Mouse (Mus musculus) T-helper 1 cell (primary cell): ENCODE measurements around the gene Ankle2.

Experiments
- in situ Hi-C: fragments of 300-600 bp; cut with MboI, MseI; formaldehyde crosslinking; loops from one replicate; pipeline ENCODE4 v1.15.1; 2025; ENCODE audit warnings: high pct_unique_total_duplicates

The Ankle2 gene

GRCm38 (mm10) chr5:110230780-110231461 is at the start of gene Ankle2:
Gene Ankle2 (plus strand): TSS chr5:110231004.
- in situ Hi-C loops = no loop called here

- in situ Hi-C loops = no loop called here
Observed at GRCm38 (mm10) chr5:110181716-110182115, 49.1 kb upstream of the Ankle2 start.

DNA sequence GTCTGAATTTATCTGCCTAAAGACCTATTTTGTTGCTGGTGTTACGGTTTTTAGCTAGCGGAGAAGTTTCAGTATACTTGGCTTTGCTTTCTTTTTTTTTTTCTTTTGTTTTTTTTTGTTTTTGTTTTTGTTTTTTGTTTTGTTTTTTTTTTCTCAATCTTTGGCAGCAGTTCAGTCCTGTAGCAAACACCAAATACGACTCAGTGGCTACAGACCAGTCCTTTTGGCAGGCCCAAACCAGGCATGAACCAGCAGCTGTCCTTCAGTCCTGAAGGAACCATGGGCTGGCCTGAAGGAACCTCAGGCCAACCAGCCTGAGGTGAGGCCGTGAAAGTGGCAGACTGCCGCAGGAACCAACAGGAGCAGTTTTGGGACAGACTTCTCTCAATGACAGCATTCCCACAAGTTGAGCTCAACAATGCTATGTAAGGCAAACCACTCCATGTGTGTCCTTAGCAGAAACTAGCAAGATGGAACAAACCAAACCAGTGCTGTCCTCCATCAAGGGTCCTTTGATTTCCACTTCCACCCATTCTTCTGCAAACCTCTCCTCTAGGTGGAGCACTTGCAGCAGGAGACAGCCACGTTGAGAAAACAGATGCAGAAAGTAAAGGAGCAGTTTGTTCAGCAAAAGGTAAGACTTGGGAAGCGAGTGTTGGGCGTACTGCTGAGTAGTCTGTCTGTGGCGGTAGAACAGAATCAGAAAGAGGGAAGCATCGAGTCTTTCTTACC is 27.5 kb upstream of the Ankle2 start:
- in situ Hi-C loops = no loop called here

GRCm38 (mm10) chr5:110204777-110205176 is 26.0 kb upstream of the Ankle2 start:
- in situ Hi-C loops = no loop called here

GRCm38 (mm10) chr5:110211312-110211711 is 19.5 kb upstream of the Ankle2 start:
- in situ Hi-C loops = no loop called here

- in situ Hi-C loops = no loop called here
Observed at GRCm38 (mm10) chr5:110216780-110217179, 14.0 kb upstream of the Ankle2 start.

GRCm38 (mm10) chr5:110220331-110220730 is 10.5 kb upstream of the Ankle2 start:
- in situ Hi-C loops = no loop called here

DNA sequence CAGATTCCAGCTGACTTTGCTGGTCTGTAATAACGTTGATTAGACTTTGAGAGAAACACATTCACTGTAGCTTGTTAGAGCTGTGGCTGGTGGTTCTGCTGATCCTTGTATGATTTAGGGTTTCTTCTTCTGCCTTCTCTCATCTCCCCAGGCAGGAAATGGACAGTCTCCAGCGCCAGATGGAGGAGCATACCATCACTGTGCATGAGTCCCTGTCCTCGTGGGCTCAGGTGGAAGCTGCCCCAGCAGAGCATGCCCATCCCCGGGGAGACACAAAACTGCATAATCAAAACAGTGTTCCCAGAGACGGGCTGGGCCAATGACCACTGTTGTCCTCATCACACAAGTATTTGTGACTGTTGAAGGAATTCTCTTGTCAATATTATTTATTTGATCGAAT is 8.0 kb upstream of the Ankle2 start:
- in situ Hi-C loops = no loop called here

DNA sequence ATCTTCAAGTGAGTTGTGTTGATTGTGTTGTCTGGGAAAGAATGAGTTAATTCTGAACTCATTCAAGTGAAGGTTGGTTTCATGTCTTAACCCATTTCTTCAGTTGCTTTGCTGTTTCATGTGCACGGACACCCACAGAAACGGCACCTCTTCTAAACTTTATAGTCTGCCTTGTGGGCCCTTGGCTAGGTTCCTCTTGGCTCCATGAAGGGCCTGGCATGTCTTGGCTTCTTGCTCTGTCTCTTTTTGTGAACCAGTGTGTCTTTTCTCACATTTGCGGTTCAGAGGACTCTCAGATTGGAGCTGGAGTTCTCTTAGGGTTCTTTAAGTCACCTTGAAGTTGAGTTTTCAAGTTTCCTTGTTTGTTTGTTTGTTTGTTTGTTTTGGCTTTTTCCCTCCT is 5.7 kb upstream of the Ankle2 start:
- in situ Hi-C loops = no loop called here

GRCm38 (mm10) chr5:110227336-110227883 is 3.4 kb upstream of the Ankle2 start:
- in situ Hi-C loops = no loop called here

DNA sequence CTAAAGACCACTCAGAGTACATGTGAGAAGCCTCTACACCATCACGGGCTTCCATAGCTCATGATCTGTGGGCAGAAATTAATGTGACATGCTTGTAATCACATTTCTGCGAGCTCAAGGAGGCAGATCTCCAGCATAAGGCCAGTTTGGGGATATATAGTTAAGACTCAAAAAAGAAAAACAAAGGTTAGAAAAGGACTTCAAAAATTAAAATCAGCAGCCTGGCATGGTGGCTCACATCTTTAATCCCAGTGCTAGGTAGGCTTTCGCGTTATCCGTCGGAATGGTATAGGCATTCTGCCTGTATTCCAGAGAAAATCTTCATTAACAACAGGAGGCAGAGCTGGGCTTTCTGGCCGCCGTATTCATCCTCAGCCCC is 414 bp upstream of the Ankle2 start:
- in situ Hi-C loops = no loop called here

- in situ Hi-C loops = no loop called here
Observed at GRCm38 (mm10) chr5:110231638-110232037, 834 bp downstream of the Ankle2 start.

DNA sequence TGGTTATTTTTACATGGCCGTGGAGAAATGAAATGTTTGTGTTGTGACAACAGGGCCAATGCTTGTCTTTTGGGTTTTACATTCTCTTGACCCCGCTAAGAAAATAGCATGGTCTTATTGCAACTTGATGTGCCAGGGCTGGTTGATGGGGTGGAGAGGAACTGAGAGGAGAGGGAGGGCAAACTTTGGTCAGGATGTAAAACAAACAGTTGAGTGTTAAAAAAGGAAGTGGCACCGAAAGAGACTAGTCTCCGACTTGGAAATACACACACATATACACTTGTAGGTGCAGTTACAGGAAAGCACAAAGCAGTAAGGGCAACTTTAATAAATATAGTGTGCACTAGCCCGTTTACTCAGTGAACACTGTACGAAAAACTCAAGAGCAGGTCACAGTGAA is 1.5 kb downstream of the Ankle2 start:
- in situ Hi-C loops = no loop called here

- in situ Hi-C loops = no loop called here
Observed at GRCm38 (mm10) chr5:110244091-110244490, 13.3 kb downstream of the Ankle2 start.

DNA sequence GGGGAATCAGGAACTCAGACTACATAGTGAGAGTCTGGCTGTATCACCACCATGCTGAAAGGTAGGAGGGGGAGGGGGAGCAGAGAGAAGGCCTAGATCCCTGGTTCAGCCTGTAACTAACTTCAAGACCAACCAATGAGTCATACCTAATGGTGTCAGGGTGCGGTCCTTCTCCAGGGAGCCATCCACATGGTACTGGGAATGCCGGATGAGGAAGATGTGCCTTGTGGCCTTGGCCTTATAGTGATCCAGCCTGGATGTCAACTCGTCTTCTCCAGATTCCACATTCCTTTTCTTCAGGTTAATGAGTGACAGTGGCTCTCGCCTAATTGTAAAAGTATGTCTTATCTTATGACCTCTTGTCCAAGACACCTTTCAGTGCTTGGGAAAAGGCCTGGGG is 36.1 kb downstream of the Ankle2 start:
- in situ Hi-C loops = no loop called here

DNA sequence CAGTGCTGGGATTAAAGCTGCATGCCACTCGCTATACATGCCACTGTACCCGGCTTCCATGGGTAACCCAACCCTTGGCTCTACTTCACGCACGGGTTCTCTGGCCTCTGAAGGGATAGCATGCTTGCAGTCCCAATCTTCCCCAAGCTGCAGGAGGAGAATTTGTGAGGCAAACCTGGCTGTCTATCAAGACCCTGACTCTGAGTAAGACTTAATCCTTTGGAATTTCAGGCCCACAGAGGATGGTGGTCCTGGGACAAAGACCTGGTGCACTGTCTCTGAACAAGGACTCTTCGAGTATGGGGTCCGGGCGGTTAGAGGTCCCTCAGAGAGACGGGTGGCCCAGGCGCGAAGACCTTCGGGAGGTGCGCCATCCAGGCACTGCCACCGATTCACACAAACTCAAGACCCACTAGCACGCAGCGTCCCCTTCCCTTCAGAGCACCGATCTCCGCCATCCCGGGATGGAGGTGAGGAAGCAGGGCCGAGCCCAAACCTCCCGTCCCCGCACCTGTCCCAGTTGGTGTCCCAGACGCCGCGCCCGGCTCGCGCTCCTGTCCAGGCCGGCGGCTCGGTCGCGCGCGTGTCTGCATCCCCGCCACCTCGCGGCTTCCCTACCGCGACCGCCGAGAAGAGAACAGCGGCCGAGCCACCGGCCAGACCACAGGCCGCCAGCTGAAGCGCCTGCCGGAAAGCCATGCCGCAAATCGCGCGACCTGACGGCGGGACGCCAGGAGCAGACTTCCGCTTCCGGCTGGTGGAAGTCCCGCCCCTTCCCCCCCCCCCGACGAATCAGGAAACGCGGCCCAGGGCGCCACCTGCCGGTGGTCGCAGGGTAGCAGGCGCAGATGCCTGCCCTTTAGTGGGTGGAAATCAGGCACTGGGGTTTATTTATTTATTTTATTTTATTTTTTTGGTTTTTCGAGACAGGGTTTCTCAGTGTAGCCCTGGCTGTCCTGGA is 38.6 kb downstream of the Ankle2 start, which contains the start of gene Pgam5:
Gene Pgam5 (minus strand): TSS at position 773 of the 961 bp plus-strand sequence.
- in situ Hi-C loops = no loop called here

- in situ Hi-C loops = no loop called here
Observed at GRCm38 (mm10) chr5:110270242-110270641, 39.4 kb downstream of the Ankle2 start.

DNA sequence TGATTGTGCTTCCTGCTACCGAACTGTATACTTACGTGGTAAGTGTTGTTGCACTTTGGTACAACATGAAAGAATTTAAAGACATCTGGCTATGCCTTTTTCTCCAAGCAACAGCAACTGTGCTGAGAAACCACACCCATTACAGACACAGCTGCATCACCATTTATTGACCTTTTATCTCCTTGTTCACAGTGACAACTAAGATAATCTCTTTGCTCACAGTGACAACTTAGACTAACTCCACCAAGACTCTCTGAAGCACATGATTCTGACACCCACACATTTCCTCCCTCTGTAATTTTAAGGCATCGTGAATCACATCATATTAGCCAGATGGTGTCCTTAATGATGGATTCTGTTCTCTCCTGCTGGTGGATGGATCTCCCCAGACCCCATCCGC is 43.3 kb downstream of the Ankle2 start:
- in situ Hi-C loops = no loop called here

- in situ Hi-C loops = no loop called here
Observed at GRCm38 (mm10) chr5:110274846-110275245, 44.0 kb downstream of the Ankle2 start.

DNA sequence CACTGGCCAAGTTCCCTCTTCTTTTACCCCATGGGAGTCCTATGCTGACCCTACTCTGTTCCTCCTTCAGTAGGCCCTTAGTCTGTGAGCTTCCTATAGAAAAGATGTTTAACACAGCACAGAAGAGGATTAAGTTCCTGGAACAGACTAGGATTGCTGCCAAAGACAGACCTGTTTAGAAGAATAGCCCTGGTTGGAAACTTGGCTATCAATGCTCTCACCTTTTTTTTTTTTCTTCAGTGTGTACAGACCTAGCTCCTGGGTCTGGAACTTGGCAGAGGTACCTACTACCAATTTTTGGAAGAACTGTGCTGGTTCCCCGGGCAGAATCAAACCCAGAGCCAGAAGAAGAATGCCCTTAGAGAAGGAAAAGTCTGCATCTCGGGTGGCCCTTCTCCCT is 45.6 kb downstream of the Ankle2 start:
- in situ Hi-C loops = no loop called here

DNA sequence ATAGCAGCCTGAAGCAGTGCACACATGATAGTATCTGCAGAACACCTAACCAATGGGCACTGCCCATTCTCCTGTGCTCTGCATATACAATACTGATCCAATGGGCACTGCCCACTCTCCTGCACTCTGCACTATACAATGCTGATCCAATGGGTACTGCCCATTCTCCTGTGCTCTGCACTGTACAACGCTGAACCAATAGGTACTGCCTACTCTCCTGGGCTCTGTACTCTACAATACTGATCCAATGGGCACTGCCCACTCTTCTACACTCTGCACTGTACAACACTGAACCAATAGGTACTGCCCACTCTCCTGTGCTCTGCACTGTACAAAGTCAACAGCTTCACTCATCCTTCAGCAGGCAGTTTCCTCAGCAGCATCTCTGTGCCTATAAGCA is 46.1 kb downstream of the Ankle2 start:
- in situ Hi-C loops = no loop called here

GRCm38 (mm10) chr5:110281984-110282383 is 51.2 kb downstream of the Ankle2 start:
- in situ Hi-C loops = no loop called here
